Mouse (Mus musculus): Measurements from ENCODE around the gene Pxylp1. TPM values are rescaled to one million over a fixed set of nuclear protein-coding genes. Genes with fewer than 3 reads are reported as not detected.
A peak's percentile ranks its signal among the peaks of the same experiment; 100 is the strongest.

Gene Pxylp1
- polyA plus RNA-seq, 1 experiment from 2014 or later = 15.5 TPM

DNA sequence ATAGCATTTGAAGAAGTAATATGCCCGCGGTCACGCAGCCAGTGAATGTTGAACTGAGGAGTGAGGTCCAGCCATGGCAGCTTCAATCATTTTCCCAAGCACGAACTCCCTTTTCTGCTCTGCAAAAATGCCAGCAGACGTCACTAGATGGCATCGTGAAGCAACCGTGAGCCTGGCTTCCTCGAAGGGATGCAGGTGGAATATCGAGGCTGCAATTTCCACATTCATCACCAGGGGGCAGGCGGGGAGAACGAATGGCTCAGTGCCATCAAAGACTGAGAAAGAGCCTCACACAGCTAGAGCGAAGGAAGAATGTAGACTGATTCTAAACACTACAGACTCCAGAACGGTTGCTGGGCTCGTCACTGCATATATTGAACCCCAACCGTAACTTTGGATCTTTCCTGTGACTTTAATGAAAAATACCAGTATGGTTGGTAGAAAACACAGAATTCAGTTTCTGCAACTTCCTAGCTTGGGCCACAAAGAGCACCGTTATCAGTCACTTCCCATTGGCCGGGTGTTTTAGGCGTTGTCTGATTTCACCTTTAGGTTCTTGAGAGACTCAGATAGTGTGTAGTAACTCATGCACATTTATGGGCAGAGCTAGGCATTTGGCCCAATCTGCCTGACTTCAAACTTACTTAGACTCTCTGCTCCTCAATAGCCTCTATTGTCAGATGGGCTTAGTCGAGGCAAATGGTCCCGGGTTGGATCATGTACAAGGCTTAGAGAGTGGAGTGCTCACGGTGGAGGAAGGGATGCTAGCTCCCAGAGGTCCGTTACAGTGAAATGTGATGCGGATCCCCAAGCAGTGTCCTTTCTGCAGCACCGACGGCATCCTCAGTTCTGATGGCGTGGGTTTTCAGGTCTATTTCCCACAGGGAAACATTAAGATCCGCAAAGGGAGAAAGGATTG, 24.4 kb upstream of the Pxylp1 start:
- Histone ChIP-seq H3K4me3 (ENCODE audit: low read depth, low read length) (no peak overlapping the region), H3K27ac (replicated peaks; ENCODE audit: low read depth, low read length) (no peak overlapping the region), H3K4me2 (ENCODE audit: low read depth, severe bottlenecking) (no peak overlapping the region), H3K27me3 (ENCODE audit: control insufficient read depth, insufficient read depth, low read length) (no peaks in the 10 kb centered on the region), H3K36me3 (ENCODE audit: control insufficient read depth, insufficient read depth, low read length) (no peaks in the 10 kb centered on the region), H3K9me3 (ENCODE audit: control insufficient read depth, low read length) (no peaks in the 10 kb centered on the region), H3K9ac (ENCODE audit: low read length) (no peak overlapping the region), H3K4me1 (ENCODE audit: control insufficient read depth, insufficient read depth, low read length) (no peaks in the 10 kb centered on the region)
- 41% methylated on average over 27 of the region's 27 CpGs for WGBS
- ATAC-seq (ENCODE audit: insufficient number of reproducible peaks, low FRiP score, low TSS enrichment, low read depth) (no peak), DNase-seq (ENCODE audit: low spot score) (peak; percentile 98)

DNA sequence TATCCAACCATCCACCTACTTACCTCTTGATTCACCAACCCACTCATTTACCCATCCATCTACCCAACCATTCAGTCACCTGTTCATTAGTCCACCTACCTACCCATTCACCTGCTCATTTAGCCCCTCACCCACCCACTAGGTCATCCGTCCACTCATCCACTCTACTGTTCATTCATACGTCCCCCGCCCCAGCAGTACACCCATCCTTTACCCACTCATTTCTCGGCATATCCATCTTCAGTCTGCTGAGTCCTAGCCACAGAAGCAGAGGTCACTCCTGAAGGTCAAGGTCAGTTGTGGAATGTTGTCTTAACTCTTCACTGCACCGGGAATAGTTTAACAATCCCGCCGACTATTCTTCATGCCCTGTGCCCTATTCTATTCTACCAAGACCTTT, 23.6 kb upstream of the Pxylp1 start:
- ATAC-seq (ENCODE audit: insufficient number of reproducible peaks, low FRiP score, low TSS enrichment, low read depth) = no peak
- no peak overlapping the region for H3K4me3 ChIP-seq (ENCODE audit: low read depth, low read length)
- H3K9ac ChIP-seq (ENCODE audit: low read length) = no peak overlapping the region
- WGBS = 57% methylated on average over 7 of the region's 7 CpGs
- H3K4me1 ChIP-seq (ENCODE audit: control insufficient read depth, insufficient read depth, low read length) = no peaks in the 10 kb centered on the region
- no peak for DNase-seq (ENCODE audit: low spot score)
- no peaks in the 10 kb centered on the region for H3K27me3 ChIP-seq (ENCODE audit: control insufficient read depth, insufficient read depth, low read length)
- no peak overlapping the region for H3K4me2 ChIP-seq (ENCODE audit: low read depth, severe bottlenecking)
- no peak overlapping the region for H3K27ac ChIP-seq (replicated peaks; ENCODE audit: low read depth, low read length)
- H3K9me3 ChIP-seq (ENCODE audit: control insufficient read depth, low read length) = no peaks in the 10 kb centered on the region
- no peaks in the 10 kb centered on the region for H3K36me3 ChIP-seq (ENCODE audit: control insufficient read depth, insufficient read depth, low read length)

DNA sequence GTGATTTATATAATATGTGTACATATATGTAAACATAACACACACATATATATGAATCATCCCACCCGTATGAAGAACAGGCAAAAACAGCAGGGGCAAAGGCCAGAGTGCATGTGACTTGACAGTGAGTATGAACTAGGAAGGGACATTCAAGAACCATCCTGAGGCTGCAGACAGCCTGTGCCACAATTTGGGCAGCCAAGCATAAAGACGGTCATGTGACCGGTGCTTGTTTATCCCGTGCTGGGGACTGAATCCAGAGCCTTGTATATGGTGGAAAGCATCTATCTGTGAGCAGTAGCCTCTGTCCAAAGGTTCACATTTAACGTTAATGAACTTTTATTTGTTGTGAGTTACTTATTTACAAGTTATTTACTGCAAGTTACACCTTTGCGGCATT, 22.4 kb upstream of the Pxylp1 start:
- no peaks in the 10 kb centered on the region for H3K36me3 ChIP-seq (ENCODE audit: control insufficient read depth, insufficient read depth, low read length)
- no peaks in the 10 kb centered on the region for H3K4me1 ChIP-seq (ENCODE audit: control insufficient read depth, insufficient read depth, low read length)
- no peak for ATAC-seq (ENCODE audit: insufficient number of reproducible peaks, low FRiP score, low TSS enrichment, low read depth)
- H3K27ac ChIP-seq (replicated peaks; ENCODE audit: low read depth, low read length) = no peak overlapping the region
- no peaks in the 10 kb centered on the region for H3K27me3 ChIP-seq (ENCODE audit: control insufficient read depth, insufficient read depth, low read length)
- H3K9ac ChIP-seq (ENCODE audit: low read length) = no peak overlapping the region
- H3K9me3 ChIP-seq (ENCODE audit: control insufficient read depth, low read length) = no peaks in the 10 kb centered on the region
- no peak for DNase-seq (ENCODE audit: low spot score)
- H3K4me3 ChIP-seq (ENCODE audit: low read depth, low read length) = no peak overlapping the region
- WGBS = 86% methylated on average over 6 of the region's 6 CpGs
- H3K4me2 ChIP-seq (ENCODE audit: low read depth, severe bottlenecking) = no peak overlapping the region

DNA sequence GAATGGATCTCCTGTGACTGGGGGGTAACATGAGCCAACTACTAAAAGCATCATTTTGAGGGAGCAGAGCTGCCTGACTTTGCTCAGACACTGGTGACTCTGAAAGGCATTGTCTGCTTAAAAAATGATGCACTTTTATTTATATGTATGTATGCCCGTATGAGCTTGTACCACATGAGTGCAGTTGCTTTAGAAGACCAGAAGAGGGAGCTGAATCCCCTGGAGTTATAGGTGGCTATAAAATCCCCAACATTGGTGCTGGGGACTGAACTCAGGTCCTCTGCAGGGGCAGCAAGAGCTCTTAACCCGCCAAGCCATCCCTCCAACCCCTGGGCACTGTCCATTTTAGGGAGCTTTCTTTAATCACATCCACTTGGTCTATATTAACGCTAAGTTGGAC, 21.5 kb upstream of the Pxylp1 start:
- ATAC-seq (ENCODE audit: insufficient number of reproducible peaks, low FRiP score, low TSS enrichment, low read depth) = no peak

DNA sequence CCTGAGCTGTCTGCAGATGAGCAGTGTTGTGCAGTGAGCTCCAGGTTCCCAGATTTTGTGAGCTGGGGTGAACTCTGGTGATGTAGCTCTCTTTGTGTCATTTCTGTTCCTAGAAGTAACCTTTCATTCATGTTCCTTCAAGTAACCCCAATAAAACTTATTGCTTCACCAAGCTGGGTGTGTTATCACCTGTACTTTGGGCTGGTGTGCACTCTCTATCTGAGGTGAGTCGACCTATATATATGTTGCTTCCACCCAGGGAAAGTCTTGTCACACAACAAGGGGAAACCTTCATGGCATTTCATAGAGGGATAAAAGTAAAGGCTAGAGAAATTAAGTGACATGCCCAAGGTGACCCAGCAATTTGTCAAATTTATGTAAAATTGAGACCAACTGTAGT, 17.0 kb upstream of the Pxylp1 start:
- ATAC-seq (ENCODE audit: insufficient number of reproducible peaks, low FRiP score, low TSS enrichment, low read depth) (no peak), DNase-seq (ENCODE audit: low spot score) (no peak)
- H3K4me2 ChIP-seq (ENCODE audit: low read depth, severe bottlenecking) = no peak overlapping the region
- H3K27ac ChIP-seq (replicated peaks; ENCODE audit: low read depth, low read length) = no peak overlapping the region
- WGBS = 93% methylated on average over 1 of the region's 1 CpGs
- no peaks in the 10 kb centered on the region for H3K9me3 ChIP-seq (ENCODE audit: control insufficient read depth, low read length)
- H3K36me3 ChIP-seq (ENCODE audit: control insufficient read depth, insufficient read depth, low read length) = no peaks in the 10 kb centered on the region
- H3K4me1 ChIP-seq (ENCODE audit: control insufficient read depth, insufficient read depth, low read length) = no peaks in the 10 kb centered on the region
- no peak overlapping the region for H3K9ac ChIP-seq (ENCODE audit: low read length)
- H3K4me3 ChIP-seq (ENCODE audit: low read depth, low read length) = no peak overlapping the region
- H3K27me3 ChIP-seq (ENCODE audit: control insufficient read depth, insufficient read depth, low read length) = no peaks in the 10 kb centered on the region

More for the DNA sequence above, 21.5 kb upstream of the Pxylp1 start:
- H3K36me3 ChIP-seq (ENCODE audit: control insufficient read depth, insufficient read depth, low read length) = no peaks in the 10 kb centered on the region
- no peaks in the 10 kb centered on the region for H3K27me3 ChIP-seq (ENCODE audit: control insufficient read depth, insufficient read depth, low read length)
- no peaks in the 10 kb centered on the region for H3K4me1 ChIP-seq (ENCODE audit: control insufficient read depth, insufficient read depth, low read length)
- H3K4me3 ChIP-seq (ENCODE audit: low read depth, low read length) = no peak overlapping the region
- no peaks in the 10 kb centered on the region for H3K9me3 ChIP-seq (ENCODE audit: control insufficient read depth, low read length)
- H3K4me2 ChIP-seq (ENCODE audit: low read depth, severe bottlenecking) = no peak overlapping the region
- DNase-seq (ENCODE audit: low spot score) = no peak
- H3K9ac ChIP-seq (ENCODE audit: low read length) = no peak overlapping the region
- 91% methylated on average over 3 of the region's 3 CpGs for WGBS
- no peak overlapping the region for H3K27ac ChIP-seq (replicated peaks; ENCODE audit: low read depth, low read length)

DNA sequence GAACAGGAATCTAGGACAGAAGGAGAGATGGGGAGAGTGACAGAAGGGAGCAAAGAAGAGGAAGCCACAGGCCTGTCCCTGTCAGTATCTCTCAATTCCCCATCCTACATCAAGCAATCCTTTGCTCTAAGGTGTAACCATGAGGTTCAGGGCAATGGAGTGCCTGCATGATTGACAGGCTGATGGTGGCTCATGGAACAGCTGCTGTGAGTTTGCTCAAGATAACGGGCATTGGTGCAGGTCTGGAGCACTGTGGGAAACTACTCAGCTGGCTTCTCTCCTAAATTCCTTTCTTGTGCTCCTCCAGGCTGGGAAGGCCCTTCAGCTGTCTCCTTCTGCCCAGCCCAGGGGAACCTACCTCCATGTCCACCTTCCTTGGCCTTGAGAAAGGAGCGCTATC, 16.3 kb upstream of the Pxylp1 start:
- no peak overlapping the region for H3K9ac ChIP-seq (ENCODE audit: low read length)
- no peak overlapping the region for H3K27ac ChIP-seq (replicated peaks; ENCODE audit: low read depth, low read length)
- H3K9me3 ChIP-seq (ENCODE audit: control insufficient read depth, low read length) = no peaks in the 10 kb centered on the region
- no peaks in the 10 kb centered on the region for H3K4me1 ChIP-seq (ENCODE audit: control insufficient read depth, insufficient read depth, low read length)
- no peak overlapping the region for H3K4me3 ChIP-seq (ENCODE audit: low read depth, low read length)
- no peak for DNase-seq (ENCODE audit: low spot score)
- ATAC-seq (ENCODE audit: insufficient number of reproducible peaks, low FRiP score, low TSS enrichment, low read depth) = no peak
- no peak overlapping the region for H3K4me2 ChIP-seq (ENCODE audit: low read depth, severe bottlenecking)
- no peaks in the 10 kb centered on the region for H3K36me3 ChIP-seq (ENCODE audit: control insufficient read depth, insufficient read depth, low read length)
- H3K27me3 ChIP-seq (ENCODE audit: control insufficient read depth, insufficient read depth, low read length) = no peaks in the 10 kb centered on the region
- whole genome bisulfite sequencing = 79% methylated on average over 2 of the region's 2 CpGs

DNA sequence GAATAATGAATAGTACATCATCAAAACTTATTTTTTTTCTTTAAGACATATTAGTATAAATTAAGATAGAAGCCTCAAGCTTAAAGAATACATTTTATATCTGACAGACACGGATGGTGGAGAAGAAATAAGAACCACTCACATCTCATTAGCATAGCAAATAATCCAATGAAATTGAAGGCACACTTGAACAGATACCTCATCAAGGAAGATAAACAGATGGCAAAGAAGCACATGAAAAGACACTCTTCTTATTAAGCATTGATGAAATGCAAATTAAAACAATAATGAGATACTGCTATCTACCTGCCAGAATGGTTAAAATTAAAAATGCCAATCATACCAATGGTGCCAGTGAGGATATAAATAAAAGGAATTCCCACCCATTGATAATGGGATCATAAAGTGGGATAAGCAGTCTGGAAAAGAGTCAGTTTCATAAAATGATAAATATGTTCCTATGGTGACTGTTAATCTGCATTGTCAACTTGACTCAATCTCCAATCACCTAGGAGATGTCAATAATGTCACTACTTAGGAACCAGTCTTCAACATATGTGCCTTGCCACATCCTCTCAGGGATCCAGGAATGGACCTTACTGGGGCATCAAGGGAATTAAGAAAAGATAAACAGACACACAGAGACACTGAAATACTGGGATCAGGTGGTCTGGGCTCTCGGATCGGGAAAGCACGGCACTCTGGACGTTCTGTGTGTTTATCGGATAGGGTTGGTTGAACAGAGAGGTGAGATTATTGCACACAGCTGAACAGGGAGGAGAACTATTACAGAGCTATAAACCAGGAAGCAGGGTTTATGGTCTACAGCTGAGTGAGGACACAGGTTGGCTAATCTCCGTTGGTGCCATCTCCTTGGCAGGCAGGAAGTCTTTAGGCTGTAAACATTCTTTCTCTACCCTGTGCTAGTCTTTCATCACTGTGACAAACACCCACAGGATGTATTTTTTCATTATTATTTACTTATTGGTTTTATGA, 12.2 kb upstream of the Pxylp1 start:
- ATAC-seq (ENCODE audit: insufficient number of reproducible peaks, low FRiP score, low TSS enrichment, low read depth) (no peak), DNase-seq (ENCODE audit: low spot score) (no peak)
- Histone ChIP-seq H3K4me2 (ENCODE audit: low read depth, severe bottlenecking) (no peak overlapping the region), H3K9me3 (ENCODE audit: control insufficient read depth, low read length) (no peaks in the 10 kb centered on the region), H3K36me3 (ENCODE audit: control insufficient read depth, insufficient read depth, low read length) (no peaks in the 10 kb centered on the region), H3K27ac (replicated peaks; ENCODE audit: low read depth, low read length) (no peak overlapping the region), H3K4me3 (ENCODE audit: low read depth, low read length) (no peak overlapping the region), H3K9ac (ENCODE audit: low read length) (no peak overlapping the region), H3K4me1 (ENCODE audit: control insufficient read depth, insufficient read depth, low read length) (no peaks in the 10 kb centered on the region), H3K27me3 (ENCODE audit: control insufficient read depth, insufficient read depth, low read length) (no peaks in the 10 kb centered on the region)
- 73% methylated on average over 7 of the region's 7 CpGs for WGBS

DNA sequence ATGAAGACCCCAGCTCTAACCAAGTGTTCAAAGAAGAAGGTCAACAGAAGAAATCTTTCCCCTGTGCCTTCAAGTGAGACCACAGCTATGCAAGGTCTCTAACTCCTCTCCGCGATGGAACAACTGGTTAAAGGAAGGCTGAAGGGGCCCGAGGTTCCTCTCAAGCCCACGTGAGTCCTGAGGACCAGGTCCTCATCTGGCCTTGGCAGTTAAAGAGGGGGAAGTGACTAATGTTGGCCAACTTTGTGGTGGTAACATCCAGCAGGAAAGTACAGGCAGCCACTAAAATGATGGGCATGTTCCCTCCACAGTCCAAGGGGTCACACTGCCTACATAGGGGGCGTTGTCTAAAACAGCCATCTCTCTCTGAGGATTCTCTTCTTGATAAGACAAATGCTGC, 7.2 kb upstream of the Pxylp1 start:
- no peaks in the 10 kb centered on the region for H3K9me3 ChIP-seq (ENCODE audit: control insufficient read depth, low read length)
- H3K4me3 ChIP-seq (ENCODE audit: low read depth, low read length) = no peak overlapping the region
- ATAC-seq (ENCODE audit: insufficient number of reproducible peaks, low FRiP score, low TSS enrichment, low read depth) = no peak
- H3K4me2 ChIP-seq (ENCODE audit: low read depth, severe bottlenecking) = no peak overlapping the region
- no peaks in the 10 kb centered on the region for H3K36me3 ChIP-seq (ENCODE audit: control insufficient read depth, insufficient read depth, low read length)
- no peaks in the 10 kb centered on the region for H3K27me3 ChIP-seq (ENCODE audit: control insufficient read depth, insufficient read depth, low read length)
- no peaks in the 10 kb centered on the region for H3K4me1 ChIP-seq (ENCODE audit: control insufficient read depth, insufficient read depth, low read length)
- 74% methylated on average over 5 of the region's 5 CpGs for WGBS
- no peak for DNase-seq (ENCODE audit: low spot score)
- H3K9ac ChIP-seq (ENCODE audit: low read length) = no peak overlapping the region
- H3K27ac ChIP-seq (replicated peaks; ENCODE audit: low read depth, low read length) = no peak overlapping the region

Data from limb, embryonic 11.5 days (tissue).